Mouse (Mus musculus) forebrain, embryonic 16.5 days (tissue): ENCODE measurements around the gene Plcb1. TPM values are rescaled to one million over a fixed set of nuclear protein-coding genes. Genes with fewer than 3 reads are reported as not detected.

Source experiments
- ATAC-seq: fragments of 200-750 bp; cut with Nextera tagmentation; 2 replicates; pipeline ENCODE4 v1.8.0; 2017; ENCODE audit warnings: mild to moderate bottlenecking, moderate library complexity
- H3K27ac ChIP-seq: fragments of 300-500 bp; sonication (generic); 2 replicates; pipeline ENCODE4 v1.5.1; 2014; ENCODE audit warnings: low read length, control low read depth
- H3K27me3 ChIP-seq: fragments of 300-500 bp; sonication (generic); replicated peaks from 2 replicates; pipeline ENCODE4 v1.6.1; 2014; ENCODE audit warnings: low read length; ENCODE audit not compliant: control insufficient read depth, insufficient read depth
- H3K36me3 ChIP-seq: fragments of 300-500 bp; sonication (generic); 2 replicates; pipeline ENCODE4 v1.6.1; 2014; ENCODE audit not compliant: control insufficient read depth, insufficient read depth
- H3K4me1 ChIP-seq: fragments of 300-500 bp; sonication (generic); replicated peaks from 2 replicates; pipeline ENCODE4 v1.6.1; 2014; ENCODE audit warnings: low read length; ENCODE audit not compliant: control insufficient read depth, insufficient read depth
- H3K4me2 ChIP-seq: fragments of 300-500 bp; sonication (generic); 2 replicates; pipeline ENCODE4 v1.6.1; 2014; ENCODE audit warnings: mild to moderate bottlenecking, low read length, control low read depth
- H3K4me3 ChIP-seq: fragments of 300-500 bp; sonication (generic); replicated peaks from 2 replicates; pipeline ENCODE4 v1.5.1; 2014; ENCODE audit warnings: mild to moderate bottlenecking, low read length, control low read depth
- H3K9ac ChIP-seq: fragments of 300-500 bp; sonication (generic); replicated peaks from 2 replicates; pipeline ENCODE4 v1.6.1; 2014; ENCODE audit warnings: low read depth, low read length, control low read depth
- H3K9me3 ChIP-seq: fragments of 300-500 bp; sonication (generic); 2 replicates; pipeline ENCODE4 v1.6.1; 2016; ENCODE audit warnings: low read length; ENCODE audit not compliant: control insufficient read depth
- WGBS: fragments of 180-500 bp; shearing (Covaris S2); extraction: QIAGEN DNeasy Blood & Tissue Kit; methylation state at CpG from one replicate; pipeline ENCODE4 v1.1.7; 2014; 5-methylcytosine and 5-hydroxymethylcytosine counted together
- polyA plus RNA-seq: library from polyadenylated mRNA; unstranded; fragments of >200 nt; fragmentation: Nextera tagmentation; extraction: Ambion mirVana; gene quantifications from 2 replicates; pipeline ENCODE4 v1.2.1, GENCODE M21; 2015

Plcb1 gene
- polyA plus RNA-seq, 1 experiment from 2014 or later = 49.4 TPM

DNA sequence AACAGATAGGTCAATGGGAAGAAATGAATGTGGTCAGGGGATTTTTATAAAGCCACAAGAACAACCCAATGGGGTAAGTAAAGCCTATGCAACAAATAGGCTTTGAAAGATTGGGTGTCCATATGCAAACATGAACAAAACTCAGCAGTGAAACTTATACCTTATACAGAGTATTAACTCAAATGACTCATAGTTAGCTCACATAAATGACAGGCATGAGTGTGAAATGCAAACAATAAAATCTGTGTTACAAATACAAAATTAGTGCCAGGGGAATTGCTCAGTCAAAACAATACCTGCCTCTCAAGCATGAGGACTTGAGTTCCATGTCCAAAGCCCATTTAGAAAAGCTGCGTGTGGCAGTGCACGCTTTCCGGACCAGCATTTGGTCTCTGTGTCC, 182.5 kb downstream of the Plcb1 start:
- Histone ChIP-seq H3K27ac (no peak overlapping the region), H3K36me3 (no peaks in the 10 kb centered on the region), H3K9ac (no peak overlapping the region), H3K4me3 (no peak overlapping the region), H3K4me1 (no peaks in the 10 kb centered on the region), H3K27me3 (no peaks in the 10 kb centered on the region), H3K4me2 (no peak overlapping the region), H3K9me3 (no peaks in the 10 kb centered on the region)
- 83% methylated on average over 3 of the region's 3 CpGs for WGBS
- ATAC-seq = no peak

DNA sequence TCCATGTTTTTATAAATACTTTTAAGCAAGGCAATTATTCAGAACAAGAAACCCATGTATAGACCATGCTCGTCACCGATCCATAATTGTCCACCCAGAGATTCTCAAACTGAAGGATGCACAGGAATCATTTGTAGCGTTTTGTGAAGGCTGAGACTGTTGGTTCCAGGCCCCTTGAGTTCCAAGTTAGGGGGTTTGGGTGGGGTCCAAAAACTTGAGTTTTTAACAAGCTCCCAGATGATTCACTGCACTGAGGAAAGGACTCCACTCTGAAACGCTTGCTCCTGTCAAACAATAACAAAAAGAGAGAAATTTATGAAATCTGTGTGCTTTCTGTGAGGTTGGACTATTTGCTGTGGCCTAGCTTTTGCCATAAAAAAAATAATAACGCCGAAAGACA, 186.5 kb downstream of the Plcb1 start:
- H3K9me3 ChIP-seq = no peaks in the 10 kb centered on the region
- no peaks in the 10 kb centered on the region for H3K36me3 ChIP-seq
- peaks cover 8% of the 10 kb centered on the region for H3K4me1 ChIP-seq
- no peak overlapping the region for H3K4me2 ChIP-seq
- H3K27ac ChIP-seq = no peak overlapping the region
- no peaks in the 10 kb centered on the region for H3K27me3 ChIP-seq
- no peak overlapping the region for H3K4me3 ChIP-seq
- no peak for ATAC-seq
- no peak overlapping the region for H3K9ac ChIP-seq
- WGBS = 79% methylated on average over 6 of the region's 6 CpGs

DNA sequence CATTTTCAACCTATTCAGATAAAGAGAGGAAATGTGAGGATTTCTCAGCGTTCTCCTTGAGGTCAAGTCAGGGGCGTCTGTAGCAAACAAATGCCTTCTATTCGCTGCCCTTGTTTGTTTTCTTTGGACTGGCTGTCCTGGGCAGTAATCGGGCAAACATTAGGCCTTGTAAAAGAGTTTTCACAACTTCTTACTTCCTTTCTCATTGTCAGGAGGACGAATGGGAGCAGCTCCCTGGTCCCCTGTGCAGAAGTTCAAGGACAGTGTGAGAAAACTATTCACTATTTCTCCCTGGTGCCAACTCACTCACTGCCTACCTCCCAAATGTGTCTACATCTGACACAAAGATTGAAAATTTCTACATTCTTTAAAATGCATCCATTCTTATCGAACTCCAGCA, 188.8 kb downstream of the Plcb1 start:
- 59% methylated on average over 6 of the region's 6 CpGs for whole genome bisulfite sequencing
- H3K4me3 ChIP-seq = no peak overlapping the region
- H3K27ac ChIP-seq = no peak overlapping the region
- no peaks in the 10 kb centered on the region for H3K9me3 ChIP-seq
- H3K9ac ChIP-seq = no peak overlapping the region
- peaks cover 8% of the 10 kb centered on the region for H3K4me1 ChIP-seq
- ATAC-seq = no peak
- H3K4me2 ChIP-seq = no peak overlapping the region
- H3K27me3 ChIP-seq = no peaks in the 10 kb centered on the region
- H3K36me3 ChIP-seq = no peaks in the 10 kb centered on the region

DNA sequence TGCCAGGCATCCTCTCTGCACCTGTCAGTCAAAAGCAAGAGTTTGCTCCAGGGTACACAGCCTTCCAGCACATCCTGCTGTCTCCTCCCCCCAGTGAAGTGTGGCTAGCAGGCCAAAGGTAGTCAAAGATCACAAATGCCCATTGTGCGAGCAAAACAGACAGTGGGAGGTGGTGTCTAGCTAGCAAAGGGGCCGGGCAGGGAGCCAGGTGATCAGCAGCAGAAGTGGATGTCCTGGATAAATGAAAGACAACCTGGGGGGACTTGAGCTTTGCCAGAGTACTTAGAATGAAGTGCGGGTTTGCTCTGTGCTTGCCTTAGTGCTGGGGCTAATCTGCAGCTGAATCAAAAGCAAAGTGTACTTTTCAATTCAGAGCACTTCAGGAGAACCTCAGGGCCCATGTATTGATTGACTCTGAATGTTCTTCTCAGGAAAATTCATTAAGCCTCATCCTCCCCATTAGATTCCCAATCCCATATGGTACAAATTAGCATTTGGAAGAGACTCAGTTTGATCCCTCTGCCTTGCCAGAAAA, 191.0 kb downstream of the Plcb1 start:
- Histone ChIP-seq H3K4me1 (peaks cover 8% of the 10 kb centered on the region), H3K9ac (no peak overlapping the region), H3K4me3 (no peak overlapping the region), H3K36me3 (no peaks in the 10 kb centered on the region), H3K4me2 (no peak overlapping the region), H3K27me3 (no peaks in the 10 kb centered on the region), H3K9me3 (no peaks in the 10 kb centered on the region), H3K27ac (peak overlapping the region; percentile 17)
- ATAC-seq = peak; percentile 65
- WGBS = 12% methylated on average over 3 of the region's 3 CpGs

DNA sequence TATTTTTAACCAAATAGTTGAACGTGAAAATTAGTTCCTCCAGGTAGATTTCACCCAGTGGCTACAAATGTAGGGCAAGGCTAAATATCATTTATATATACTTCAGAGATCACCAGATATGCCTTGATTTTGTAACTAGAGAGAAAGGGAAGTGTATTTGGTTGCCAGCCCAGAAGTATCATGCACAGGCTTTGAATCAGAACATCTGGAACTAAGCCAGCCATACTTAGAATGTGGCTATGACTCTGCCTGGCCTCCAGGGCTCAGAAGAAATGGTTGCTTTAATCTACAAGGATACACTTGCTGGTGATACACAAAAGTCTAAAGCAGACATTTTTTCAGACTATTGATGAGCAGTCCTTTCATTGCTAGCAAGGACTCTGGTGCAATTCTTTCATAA, 191.8 kb downstream of the Plcb1 start:
- Histone ChIP-seq H3K9me3 (no peaks in the 10 kb centered on the region), H3K4me1 (peaks cover 8% of the 10 kb centered on the region), H3K27ac (no peak overlapping the region), H3K4me3 (no peak overlapping the region), H3K4me2 (no peak overlapping the region), H3K27me3 (no peaks in the 10 kb centered on the region), H3K9ac (no peak overlapping the region), H3K36me3 (no peaks in the 10 kb centered on the region)
- ATAC-seq = peak; percentile 54; the same call in 1 of the 2 replicates
- 77% methylated on average over 1 of the region's 1 CpGs for WGBS

DNA sequence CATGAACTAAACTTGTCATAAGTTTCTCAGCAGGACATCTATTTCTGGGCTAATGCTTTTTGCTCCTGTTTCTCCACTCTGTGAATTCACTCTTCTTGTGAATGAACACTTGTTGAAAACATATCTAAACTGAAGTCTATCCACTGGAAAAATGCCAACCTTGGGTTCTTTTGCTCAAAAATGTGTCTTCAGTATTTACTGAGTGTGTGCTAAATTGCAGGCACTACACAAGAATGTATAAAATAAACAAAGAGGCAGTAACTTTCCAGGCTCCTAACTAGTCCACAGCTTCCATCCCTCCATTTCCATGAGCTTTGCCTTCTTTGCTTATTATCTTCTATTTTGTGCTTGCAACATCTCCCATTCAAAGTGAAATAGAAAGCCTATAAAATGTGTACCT, 195.5 kb downstream of the Plcb1 start:
- no peaks in the 10 kb centered on the region for H3K27me3 ChIP-seq
- peaks cover 11% of the 10 kb centered on the region for H3K4me1 ChIP-seq
- no peak overlapping the region for H3K4me3 ChIP-seq
- no peak overlapping the region for H3K9ac ChIP-seq
- no peak for ATAC-seq
- no peaks in the 10 kb centered on the region for H3K9me3 ChIP-seq
- no peak overlapping the region for H3K4me2 ChIP-seq
- H3K36me3 ChIP-seq = no peaks in the 10 kb centered on the region
- no peak overlapping the region for H3K27ac ChIP-seq

DNA sequence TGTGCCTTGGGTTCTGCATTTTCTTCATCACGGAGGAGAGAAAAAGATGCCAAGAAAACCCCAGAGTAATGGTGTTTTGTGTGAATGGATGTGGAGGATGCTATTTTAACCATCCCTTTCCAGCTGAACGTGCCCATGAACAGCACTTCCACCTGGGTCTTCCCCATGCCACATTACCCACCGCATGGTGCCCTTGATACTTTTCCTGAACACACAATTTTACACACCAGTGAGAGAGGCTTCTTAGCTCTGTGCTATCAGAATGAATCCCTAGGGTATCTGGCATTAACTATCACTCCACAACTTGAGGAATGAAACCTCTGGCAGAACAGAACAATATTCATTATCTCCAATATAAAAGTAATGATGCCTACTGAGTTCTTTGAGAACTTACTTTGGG, 199.0 kb downstream of the Plcb1 start:
- H3K4me2 ChIP-seq = no peak overlapping the region
- ATAC-seq = no peak
- no peaks in the 10 kb centered on the region for H3K27me3 ChIP-seq
- no peak overlapping the region for H3K9ac ChIP-seq
- no peaks in the 10 kb centered on the region for H3K9me3 ChIP-seq
- 72% methylated on average over 3 of the region's 3 CpGs for WGBS
- no peaks in the 10 kb centered on the region for H3K36me3 ChIP-seq
- H3K27ac ChIP-seq = no peak overlapping the region
- H3K4me3 ChIP-seq = no peak overlapping the region
- H3K4me1 ChIP-seq = peaks cover 3% of the 10 kb centered on the region; the same call in 1 of the 2 replicates

DNA sequence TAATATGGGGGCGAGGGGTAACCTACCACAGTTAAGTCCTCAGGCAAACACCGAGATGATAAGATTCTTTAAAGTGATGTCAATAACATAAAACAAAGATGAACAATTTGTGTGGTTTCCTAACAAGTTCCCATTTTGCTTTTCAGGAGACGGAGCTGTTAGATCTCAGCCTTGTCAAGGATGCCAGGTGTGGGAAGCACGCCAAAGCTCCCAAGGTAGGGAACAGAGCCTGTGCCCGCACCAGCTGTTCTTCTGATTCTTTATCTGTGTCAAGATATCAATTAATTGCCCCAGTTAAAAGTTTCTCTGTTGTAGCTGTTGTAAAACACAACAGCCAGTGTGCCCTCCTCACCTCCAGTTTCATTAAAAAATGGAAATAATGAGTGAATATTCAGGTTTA, 202.1 kb downstream of the Plcb1 start:
- Histone ChIP-seq H3K4me2 (no peak overlapping the region), H3K9ac (no peak overlapping the region), H3K36me3 (no peaks in the 10 kb centered on the region), H3K27ac (no peak overlapping the region), H3K27me3 (no peaks in the 10 kb centered on the region), H3K4me3 (no peak overlapping the region), H3K4me1 (peaks cover 8% of the 10 kb centered on the region; the same call in 1 of the 2 replicates), H3K9me3 (no peaks in the 10 kb centered on the region)
- no peak for ATAC-seq
- 60% methylated on average over 5 of the region's 5 CpGs for WGBS

DNA sequence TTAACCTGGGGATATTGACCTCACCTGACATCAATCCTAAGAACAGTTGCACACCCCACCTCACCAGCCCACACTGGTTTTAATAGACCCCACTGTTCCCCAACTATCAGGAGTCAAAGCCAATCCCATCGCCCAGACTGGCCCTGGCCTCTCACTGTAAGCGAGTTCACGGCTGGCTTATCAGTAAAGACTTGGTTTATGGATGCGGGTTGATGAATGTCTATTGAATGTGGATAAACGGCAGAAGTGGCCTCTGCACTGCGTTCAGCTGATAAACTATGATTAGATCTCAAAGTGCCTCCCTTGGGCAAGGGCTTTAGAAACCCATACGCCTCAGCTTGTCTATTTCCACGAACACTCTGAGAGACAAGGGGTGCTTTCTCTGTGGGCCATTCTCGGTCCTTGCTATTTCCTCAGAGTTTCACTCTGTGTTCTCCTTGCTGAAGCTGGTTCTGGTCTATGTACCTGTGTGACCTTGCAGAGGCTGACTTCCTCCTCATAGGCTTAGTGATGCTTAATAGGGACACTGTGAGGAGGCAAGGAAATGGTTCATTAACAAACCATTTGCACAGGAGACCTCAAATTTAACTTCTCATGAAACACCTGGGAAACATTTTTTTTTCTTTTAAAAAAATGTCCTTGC, 203.9 kb downstream of the Plcb1 start:
- no peak overlapping the region for H3K4me3 ChIP-seq
- ATAC-seq = no peak
- no peaks in the 10 kb centered on the region for H3K27me3 ChIP-seq
- H3K9me3 ChIP-seq = no peaks in the 10 kb centered on the region
- H3K4me2 ChIP-seq = no peak overlapping the region
- H3K36me3 ChIP-seq = no peaks in the 10 kb centered on the region
- no peak overlapping the region for H3K27ac ChIP-seq
- 92% methylated on average over 9 of the region's 9 CpGs for WGBS
- peaks cover 5% of the 10 kb centered on the region; the same call in 1 of the 2 replicates for H3K4me1 ChIP-seq
- no peak overlapping the region for H3K9ac ChIP-seq

DNA sequence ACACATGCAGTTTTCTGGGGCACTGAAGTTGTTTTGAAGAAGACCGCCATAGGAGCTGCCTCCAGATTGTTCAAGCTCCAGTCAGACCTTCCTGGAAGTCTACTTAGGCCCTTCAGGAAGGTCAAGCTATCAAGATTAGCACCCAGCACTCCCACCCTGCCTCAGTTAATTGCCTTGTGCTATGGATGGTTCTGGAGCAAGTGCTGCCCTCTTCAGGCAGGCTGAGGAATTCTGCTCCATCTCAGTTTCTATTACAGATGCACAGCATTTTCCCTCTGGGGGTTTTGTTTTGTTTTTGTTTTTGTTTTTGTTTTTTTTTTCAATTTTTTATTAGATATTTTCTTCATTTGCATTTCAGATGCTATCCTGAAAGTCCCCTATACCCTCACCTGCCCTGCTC, 221.3 kb downstream of the Plcb1 start:
- Histone ChIP-seq H3K4me2 (no peak overlapping the region), H3K9me3 (no peaks in the 10 kb centered on the region), H3K27ac (no peak overlapping the region), H3K36me3 (no peaks in the 10 kb centered on the region), H3K27me3 (no peaks in the 10 kb centered on the region), H3K9ac (no peak overlapping the region), H3K4me3 (no peak overlapping the region), H3K4me1 (no peaks in the 10 kb centered on the region)
- ATAC-seq = no peak
- WGBS = 100% methylated on average over 1 of the region's 1 CpGs
